Mouse (Mus musculus) kidney, adult 8-10 months (tissue): ENCODE data around the gene Ssbp2.
A peak's percentile ranks its signal among the peaks of the same experiment; 100 is the strongest.

ENCODE experiments used
- DNase-seq, 2 experiments: peaks; one replicate each; pipeline ENCODE4 v3.0.0; 2022

The Ssbp2 gene

DNA sequence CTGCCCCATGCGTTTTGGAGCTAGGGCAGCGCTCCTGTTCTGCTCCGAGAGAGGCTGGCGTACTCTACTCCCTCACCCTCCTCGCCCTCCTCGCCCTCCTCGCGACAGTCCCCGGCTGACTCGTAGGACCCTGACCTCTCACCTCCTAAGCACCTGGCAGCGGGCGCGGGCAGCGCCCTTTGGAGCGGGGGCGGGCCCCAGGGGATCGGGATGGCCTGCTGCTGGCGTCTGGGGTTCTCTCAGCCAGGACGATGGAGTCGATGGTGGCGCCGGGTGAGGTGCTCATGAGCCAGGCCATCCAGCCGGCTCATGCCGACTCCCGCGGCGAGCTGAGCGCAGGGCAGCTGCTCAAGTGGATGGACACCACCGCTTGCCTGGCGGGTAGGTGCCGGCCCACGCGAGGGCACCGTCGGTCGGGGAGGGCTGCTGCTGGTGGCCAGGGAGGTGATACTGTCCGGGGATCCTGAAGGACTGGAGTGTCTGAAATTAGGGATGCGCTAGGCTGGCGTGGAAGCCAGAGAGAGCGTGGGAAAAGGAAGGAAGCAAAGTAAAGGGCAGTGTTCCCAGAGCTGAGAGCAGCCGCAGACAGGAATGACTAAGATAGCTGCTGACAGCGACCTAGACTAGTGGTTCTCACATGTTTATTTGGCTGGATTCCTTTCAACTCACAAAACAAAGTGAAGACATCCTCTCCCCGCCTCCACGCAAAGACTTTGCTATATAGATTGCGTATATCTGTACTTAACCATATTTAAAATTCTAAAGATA, 281.4 kb downstream of the Ssbp2 start, which contains the start of gene Acot12:
Gene Acot12, plus strand, starts transcription at position 233 of the 768 bp plus-strand sequence.
- DNase-seq, result peak; percentile 84 to 86

DNA sequence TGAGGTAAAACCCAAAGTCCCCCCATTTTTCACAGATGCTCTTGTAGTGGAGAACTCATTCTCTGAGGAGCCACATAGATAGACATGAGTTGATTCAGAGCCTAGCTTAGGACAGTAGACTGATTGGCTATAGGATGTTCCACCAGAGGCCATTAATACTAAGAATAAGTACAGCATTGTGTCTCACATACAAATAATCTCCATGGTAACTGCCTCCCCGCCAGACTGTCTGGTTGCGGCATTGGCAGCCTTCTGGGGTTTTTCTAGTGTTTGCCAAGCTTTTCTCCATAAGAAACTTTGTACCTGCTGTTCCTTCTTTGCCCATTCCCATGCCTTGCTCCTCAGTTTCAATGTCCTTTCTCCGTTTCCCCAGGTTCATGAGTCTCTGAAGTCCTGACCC, 283.1 kb downstream of the Ssbp2 start:
- DNase-seq, result no peak

GRCm38 (mm10) chr13:91746470-91746869, 286.4 kb downstream of the Ssbp2 start:
- DNase-seq, result no peak

DNA sequence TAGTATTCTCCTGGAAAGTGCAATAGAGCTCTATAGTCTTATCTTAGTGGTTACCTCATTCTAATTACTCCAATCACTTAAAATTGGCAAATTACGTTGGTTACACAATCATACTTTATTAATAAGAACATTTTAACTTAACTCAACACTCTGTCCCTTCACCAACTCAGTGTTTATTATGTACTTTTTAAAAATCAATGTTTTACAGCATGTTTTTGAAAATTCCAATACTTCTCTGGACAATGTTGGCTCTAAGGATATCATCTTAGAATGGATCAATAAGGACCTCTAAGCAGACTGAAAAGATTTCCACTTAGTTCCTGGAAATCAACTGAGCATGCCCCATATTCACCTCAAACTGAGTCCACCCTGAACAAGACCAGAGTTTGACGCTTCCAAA, 288.3 kb downstream of the Ssbp2 start:
- DNase-seq, result no peak

GRCm38 (mm10) chr13:91749981-91750380, 289.9 kb downstream of the Ssbp2 start:
- DNase-seq, result peak in 1 of 2 experiments; percentile 32
